Mouse (Mus musculus) liver, embryonic 11.5 days (tissue): ENCODE measurements around the gene Fbxw9. TPM values are rescaled to one million over a fixed set of nuclear protein-coding genes. Genes with fewer than 3 reads are reported as not detected.
A peak's percentile ranks its signal among the peaks of the same experiment; 100 is the strongest.

ENCODE experiments used
- ATAC-seq: fragments of 200-750 bp; cut with Nextera tagmentation; replicated peaks from 2 replicates; pipeline ENCODE4 v1.8.0; 2017; ENCODE audit warnings: moderate number of reproducible peaks, mild to moderate bottlenecking, moderate TSS enrichment, moderate library complexity; ENCODE audit not compliant: low FRiP score
- DNase-seq: peaks from one replicate; pipeline ENCODE4 v3.0.0-alpha.2; 2017; ENCODE audit warnings: low spot score
- H3K27ac ChIP-seq: fragments of 300-500 bp; sonication (generic); 2 replicates; pipeline ENCODE4 v1.5.1; 2014; ENCODE audit warnings: mild to moderate bottlenecking, low read depth, low read length, control low read depth
- H3K27me3 ChIP-seq: fragments of 300-500 bp; sonication (generic); replicated peaks from 2 replicates; pipeline ENCODE4 v1.6.1; 2014; ENCODE audit warnings: low read length, mixed read lengths; ENCODE audit not compliant: control insufficient read depth, insufficient read depth
- H3K36me3 ChIP-seq: fragments of 300-500 bp; sonication (generic); 2 replicates; pipeline ENCODE4 v1.6.1; 2014; ENCODE audit warnings: mild to moderate bottlenecking, low read length, moderate library complexity, mixed read lengths; ENCODE audit not compliant: control insufficient read depth, insufficient read depth
- H3K4me1 ChIP-seq: fragments of 300-500 bp; sonication (generic); replicated peaks from 2 replicates; pipeline ENCODE4 v1.6.1; 2014; ENCODE audit warnings: low read length, mixed read lengths; ENCODE audit not compliant: control insufficient read depth, insufficient read depth
- H3K4me2 ChIP-seq: fragments of 300-500 bp; sonication (generic); 2 replicates; pipeline ENCODE4 v1.6.1; 2014; ENCODE audit warnings: mild to moderate bottlenecking, control low read depth, moderate library complexity
- H3K4me3 ChIP-seq: fragments of 300-500 bp; sonication (generic); 2 replicates; pipeline ENCODE4 v1.5.1; 2014; ENCODE audit warnings: low read depth, low read length, control low read depth
- H3K9ac ChIP-seq: fragments of 300-500 bp; sonication (generic); 2 replicates; pipeline ENCODE4 v1.6.1; 2014; ENCODE audit warnings: low read depth, low read length, control low read depth
- H3K9me3 ChIP-seq: fragments of 300-500 bp; sonication (generic); 2 replicates; pipeline ENCODE4 v1.6.1; 2016; ENCODE audit warnings: low read length, inconsistent platforms, mixed read lengths; ENCODE audit not compliant: control insufficient read depth
- WGBS: fragments of 180-500 bp; shearing (Covaris S2); extraction: QIAGEN DNeasy Blood & Tissue Kit; methylation state at CpG from one replicate; pipeline ENCODE4 v1.1.7; 2014; 5-methylcytosine and 5-hydroxymethylcytosine counted together
- polyA plus RNA-seq: library from polyadenylated mRNA; unstranded; fragments of >200 nt; fragmentation: Nextera tagmentation; extraction: Ambion mirVana; gene quantifications from 2 replicates; pipeline ENCODE4 v1.2.1, GENCODE M21; 2014

Fbxw9 gene
- polyA plus RNA-seq, 1 experiment from 2014 or later: 17.4 TPM

DNA sequence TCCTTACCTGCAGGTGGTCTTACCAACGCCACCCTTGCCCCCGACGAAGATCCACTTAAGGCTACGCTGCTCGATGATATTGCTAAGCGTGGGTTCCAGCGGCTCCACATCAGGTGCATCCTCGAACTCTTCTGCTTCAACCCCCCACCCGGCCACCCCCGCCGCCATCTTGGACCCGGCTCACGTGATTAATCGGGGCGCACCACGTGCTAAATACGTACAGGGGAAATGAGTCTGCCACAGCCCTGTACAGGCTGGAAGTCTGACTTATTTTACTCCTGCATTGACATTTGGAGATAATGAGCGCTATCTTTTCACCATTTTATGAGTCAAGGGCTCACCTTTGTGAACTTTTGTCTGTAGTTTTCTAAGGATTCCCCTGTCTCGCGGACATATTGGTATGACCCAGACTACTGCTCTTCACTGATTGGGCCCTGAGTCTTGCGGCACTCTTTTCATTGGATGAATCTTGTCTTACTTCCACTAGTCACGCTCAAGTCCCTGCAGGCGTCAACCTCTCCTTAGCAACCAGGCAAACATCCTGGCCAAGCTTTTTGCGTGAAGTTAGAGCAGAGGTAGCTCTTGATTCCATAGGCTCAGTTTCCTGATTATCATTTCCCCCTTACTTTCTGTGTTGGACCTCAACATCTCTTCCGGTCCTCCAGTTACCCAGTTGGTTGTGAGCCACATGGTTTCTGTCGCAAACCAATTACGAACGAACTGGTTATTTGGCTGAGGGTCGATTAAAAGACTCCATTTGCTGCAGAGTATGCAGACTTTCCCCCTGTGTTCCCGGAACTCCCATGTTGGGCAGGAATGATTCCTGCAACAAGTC lies 34.5 kb upstream of the Fbxw9 start, which contains the start of gene Asna1:
Gene Asna1 (minus strand): TSS at position 184 of the 835 bp plus-strand sequence.
- H3K4me2 ChIP-seq: peak within 1 kb of the TSS; percentile 92
- H3K36me3 ChIP-seq: peaks cover 37% of the 10 kb centered on the region
- ATAC-seq (peak; percentile 84), DNase-seq (peak; percentile 79)
- H3K4me3 ChIP-seq: peak within 1 kb of the TSS; percentile 100
- H3K27ac ChIP-seq: peak within 1 kb of the TSS; percentile 94
- H3K9ac ChIP-seq: peak within 1 kb of the TSS; percentile 84
- H3K9me3 ChIP-seq: no peaks in the 10 kb centered on the region
- no peaks in the 10 kb centered on the region for H3K27me3 ChIP-seq
- 4% methylated on average over 30 of the region's 30 CpGs for WGBS
- peaks cover 35% of the 10 kb centered on the region for H3K4me1 ChIP-seq

DNA sequence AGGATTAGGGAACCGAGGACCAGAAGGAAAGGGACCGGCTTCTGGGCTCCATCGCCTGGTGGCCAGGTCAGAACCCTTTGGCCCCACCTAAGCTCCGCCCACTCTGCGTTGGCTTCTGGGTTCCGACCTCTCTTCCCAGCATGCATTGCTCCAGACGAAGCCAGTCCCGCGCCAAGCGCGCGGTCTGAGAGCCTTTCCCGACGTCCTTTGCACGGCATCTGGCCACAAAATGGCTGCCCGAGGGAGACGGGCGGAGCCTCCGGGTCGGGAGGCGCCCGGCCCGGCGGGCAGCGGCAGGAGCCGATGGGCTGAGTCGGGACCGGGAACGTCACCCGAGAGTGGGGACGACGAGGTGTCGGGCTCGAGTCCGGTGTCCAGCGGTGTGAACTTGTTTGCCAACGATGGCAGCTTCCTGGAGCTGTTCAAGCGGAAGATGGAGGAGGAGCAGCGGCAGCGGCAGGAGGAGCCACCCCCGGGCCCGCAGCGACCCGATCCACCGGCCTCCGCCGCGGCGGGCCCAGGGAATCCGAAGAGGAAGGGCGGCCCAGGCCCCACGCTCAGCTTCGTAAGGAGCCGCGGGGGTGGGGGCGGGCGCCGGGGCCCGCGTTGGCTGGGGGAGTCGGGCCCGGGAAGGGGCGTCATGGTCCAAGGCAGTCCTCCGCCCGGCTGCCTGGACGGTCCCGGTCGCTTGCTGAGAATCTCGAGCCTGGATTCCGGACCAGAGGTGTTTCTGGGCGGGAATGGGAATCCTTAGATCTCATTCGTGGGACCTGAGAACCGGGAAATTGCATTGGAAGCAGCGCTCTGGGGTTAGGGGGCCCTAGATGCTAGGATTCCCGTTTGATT lies 33.0 kb upstream of the Fbxw9 start, which contains the start of gene Trir:
Gene Trir (plus strand): TSS at position 154 of the 846 bp plus-strand sequence.
- under 1% methylated on average over 72 of the region's 75 CpGs for WGBS
- H3K9ac ChIP-seq: peak within 1 kb of the TSS; percentile 99
- peak within 1 kb of the TSS; percentile 94 for H3K27ac ChIP-seq
- peak; percentile 93 for DNase-seq
- peaks cover 37% of the 10 kb centered on the region for H3K36me3 ChIP-seq
- H3K9me3 ChIP-seq: no peaks in the 10 kb centered on the region
- peaks cover 35% of the 10 kb centered on the region for H3K4me1 ChIP-seq
- H3K4me2 ChIP-seq: peak within 1 kb of the TSS; percentile 92
- H3K4me3 ChIP-seq: peak within 1 kb of the TSS; percentile 100
- peak; percentile 83 for ATAC-seq
- no peaks in the 10 kb centered on the region for H3K27me3 ChIP-seq

DNA sequence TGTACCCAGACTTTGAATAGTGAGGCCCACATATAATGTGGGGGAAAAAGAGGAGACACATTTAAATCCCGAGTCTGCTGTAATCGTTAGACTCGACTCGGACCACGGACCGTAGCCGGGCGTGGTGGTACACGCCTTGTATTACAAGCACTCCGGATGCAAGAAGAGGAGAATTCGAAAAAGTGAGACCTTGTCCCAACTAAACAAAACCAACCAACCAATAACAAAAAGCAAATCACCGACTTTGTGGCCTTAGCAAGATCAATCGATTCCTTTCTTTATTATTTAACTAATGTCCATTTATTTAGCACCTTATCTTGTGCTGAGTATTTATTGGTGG lies 32.4 kb upstream of the Fbxw9 start:
- H3K4me2 ChIP-seq: peak overlapping the region; percentile 92
- peak overlapping the region; percentile 100 for H3K4me3 ChIP-seq
- no peak for ATAC-seq
- no peaks in the 10 kb centered on the region for H3K27me3 ChIP-seq
- peaks cover 39% of the 10 kb centered on the region for H3K36me3 ChIP-seq
- 1% methylated on average over 13 of the region's 13 CpGs for WGBS
- H3K27ac ChIP-seq: peak overlapping the region; percentile 94
- peaks cover 35% of the 10 kb centered on the region for H3K4me1 ChIP-seq
- no peak for DNase-seq
- peak overlapping the region; percentile 99 for H3K9ac ChIP-seq
- H3K9me3 ChIP-seq: no peaks in the 10 kb centered on the region

DNA sequence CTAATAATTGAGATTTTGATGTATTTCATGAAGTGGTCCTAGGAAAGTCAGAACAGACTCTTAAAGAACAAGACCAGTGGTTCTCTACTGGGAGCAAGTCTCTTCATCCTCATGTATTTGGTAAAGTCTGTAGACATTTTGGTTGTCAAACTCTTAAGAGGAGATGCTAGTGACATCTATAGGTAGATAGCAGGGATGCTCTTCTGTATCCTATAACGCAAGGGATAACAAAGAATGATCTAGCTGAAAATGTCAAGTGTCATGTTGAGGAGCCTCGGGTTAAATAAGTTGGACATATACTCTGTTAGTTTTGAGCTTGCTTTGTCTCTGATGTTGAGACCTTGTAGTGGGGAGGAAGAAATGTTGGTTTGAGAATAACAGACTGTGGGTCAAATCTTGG lies 31.9 kb upstream of the Fbxw9 start:
- no peaks in the 10 kb centered on the region for H3K9me3 ChIP-seq
- H3K9ac ChIP-seq: peak overlapping the region; percentile 99
- peak overlapping the region; percentile 100 for H3K4me3 ChIP-seq
- DNase-seq (no peak), ATAC-seq (no peak)
- WGBS: 32% methylated on average over 2 of the region's 2 CpGs
- H3K4me1 ChIP-seq: peaks cover 35% of the 10 kb centered on the region
- H3K27ac ChIP-seq: no peak overlapping the region
- H3K27me3 ChIP-seq: no peaks in the 10 kb centered on the region
- H3K4me2 ChIP-seq: peak overlapping the region; percentile 92
- peaks cover 39% of the 10 kb centered on the region for H3K36me3 ChIP-seq

DNA sequence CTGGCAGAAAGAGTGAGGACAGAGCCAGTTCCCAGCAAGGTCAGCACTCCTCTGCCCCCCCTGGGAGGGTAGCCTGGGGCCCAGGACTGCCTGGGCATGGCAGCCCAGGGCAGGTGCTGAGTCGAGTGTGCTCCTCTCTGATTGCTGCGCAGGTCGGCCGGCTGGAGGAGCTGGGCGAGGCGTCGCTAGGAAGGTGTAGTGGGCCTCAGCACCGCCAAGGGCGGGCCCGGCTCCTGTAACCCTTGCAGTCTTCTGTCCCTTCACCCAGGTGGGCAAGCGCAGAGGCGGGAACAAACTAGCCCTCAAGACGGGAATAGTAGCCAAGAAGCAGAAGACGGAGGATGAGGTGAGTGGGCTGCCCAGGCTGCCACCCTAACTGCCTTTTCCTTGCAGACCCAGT lies 30.6 kb upstream of the Fbxw9 start:
- no peak for ATAC-seq
- H3K36me3 ChIP-seq: peaks cover 33% of the 10 kb centered on the region
- H3K4me1 ChIP-seq: peaks cover 30% of the 10 kb centered on the region
- 88% methylated on average over 14 of the region's 14 CpGs for WGBS
- no peaks in the 10 kb centered on the region for H3K9me3 ChIP-seq
- H3K27ac ChIP-seq: no peak overlapping the region
- peak overlapping the region; percentile 99; the same call in 1 of the 2 replicates for H3K9ac ChIP-seq
- H3K4me3 ChIP-seq: peak overlapping the region; percentile 100
- no peak for DNase-seq
- no peaks in the 10 kb centered on the region for H3K27me3 ChIP-seq
- H3K4me2 ChIP-seq: peak overlapping the region; percentile 92

DNA sequence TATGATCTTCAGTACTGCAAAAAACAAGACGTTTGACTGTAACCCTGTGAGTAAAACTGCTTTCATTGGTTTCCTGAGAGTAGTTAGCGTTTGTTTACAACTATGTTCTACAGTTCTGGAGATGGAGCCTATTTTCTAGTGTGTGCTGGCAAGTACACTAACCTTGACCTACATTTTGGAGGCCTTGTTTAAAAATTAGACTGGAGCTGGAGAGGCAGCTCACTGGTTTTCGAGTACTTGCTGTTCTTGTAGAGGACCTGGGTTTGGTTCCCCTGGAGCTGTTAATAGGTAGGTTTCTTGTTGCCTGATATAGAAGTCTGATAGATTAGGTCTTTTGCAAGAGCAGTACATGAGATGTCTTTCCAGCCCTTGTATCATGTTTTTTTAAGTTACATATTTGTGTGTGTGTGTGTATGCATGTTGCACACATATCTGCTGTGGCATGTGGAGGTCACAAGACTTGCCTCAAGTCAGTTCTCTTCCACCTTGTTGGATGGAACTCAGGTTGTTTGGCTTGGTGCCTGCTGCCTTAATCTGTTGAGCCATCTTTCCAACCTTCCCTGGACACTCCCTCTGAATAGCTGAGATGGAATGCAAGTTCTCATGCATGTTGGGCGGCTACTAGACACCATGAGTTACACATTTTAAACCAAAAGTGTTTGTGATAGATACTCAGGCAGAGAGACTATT lies 27.1 kb upstream of the Fbxw9 start:
- Histone ChIP-seq H3K9ac (no peak overlapping the region), H3K4me1 (peaks cover 25% of the 10 kb centered on the region), H3K4me3 (no peak overlapping the region), H3K27ac (no peak overlapping the region), H3K27me3 (no peaks in the 10 kb centered on the region), H3K9me3 (no peaks in the 10 kb centered on the region), H3K4me2 (no peak overlapping the region), H3K36me3 (peaks cover 33% of the 10 kb centered on the region)
- ATAC-seq (no peak), DNase-seq (no peak)
- 78% methylated on average over 4 of the region's 4 CpGs for WGBS

DNA sequence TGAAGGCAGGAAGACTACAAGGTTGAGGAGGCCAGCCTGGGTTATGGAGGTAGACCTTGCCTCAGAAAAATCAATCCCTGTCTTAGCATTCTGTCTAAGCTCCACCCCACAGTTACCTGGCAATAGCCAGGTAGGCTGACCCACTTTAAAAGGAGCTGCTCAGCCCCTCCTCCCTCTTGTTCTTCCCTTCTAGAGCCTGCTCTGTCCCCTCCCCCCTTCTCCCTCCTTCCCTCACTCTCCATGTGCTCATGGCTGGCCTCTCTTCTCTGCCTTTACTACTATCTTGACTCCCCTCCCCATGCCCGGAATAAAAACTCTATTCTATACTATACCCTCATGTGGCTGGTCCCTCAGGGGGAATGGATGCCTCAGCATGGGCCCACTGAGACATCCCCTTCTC lies 26.0 kb upstream of the Fbxw9 start:
- no peaks in the 10 kb centered on the region for H3K9me3 ChIP-seq
- no peak overlapping the region for H3K9ac ChIP-seq
- DNase-seq (no peak), ATAC-seq (no peak)
- H3K4me2 ChIP-seq: peak overlapping the region; percentile 96; the same call in 1 of the 2 replicates
- H3K36me3 ChIP-seq: peaks cover 33% of the 10 kb centered on the region
- no peak overlapping the region for H3K4me3 ChIP-seq
- peaks cover 14% of the 10 kb centered on the region for H3K4me1 ChIP-seq
- no peaks in the 10 kb centered on the region for H3K27me3 ChIP-seq
- 44% methylated on average over 1 of the region's 1 CpGs for WGBS
- 0 out of 2 replicates have a peak overlapping the region, but pooled peaks have one; percentile 28 for H3K27ac ChIP-seq

DNA sequence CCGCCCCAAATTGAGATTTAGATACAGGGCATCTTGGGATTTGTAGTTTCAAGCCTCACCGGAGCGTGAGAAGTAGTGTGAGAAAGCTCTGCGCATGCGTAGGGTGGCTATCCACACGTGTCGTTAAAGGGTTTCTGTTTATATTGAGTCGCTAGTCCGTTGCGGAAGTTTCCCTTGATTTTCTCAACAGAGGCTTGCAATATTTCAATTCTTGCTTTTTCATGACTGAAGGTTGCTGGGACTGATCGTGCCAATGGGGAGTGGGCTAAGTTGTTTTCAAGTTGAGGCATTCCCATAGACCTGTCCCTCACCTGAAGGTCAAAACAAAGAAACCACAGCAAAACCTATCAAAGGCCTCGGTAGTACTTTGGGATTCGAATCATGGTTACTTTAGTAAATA lies 25.1 kb upstream of the Fbxw9 start:
- H3K4me1 ChIP-seq: peaks cover 10% of the 10 kb centered on the region; the same call in 1 of the 2 replicates
- peak overlapping the region; percentile 96 for H3K4me2 ChIP-seq
- peak; percentile 71 for DNase-seq
- peaks cover 25% of the 10 kb centered on the region for H3K36me3 ChIP-seq
- H3K9ac ChIP-seq: peak overlapping the region; percentile 95
- 2% methylated on average over 13 of the region's 13 CpGs for WGBS
- H3K9me3 ChIP-seq: no peaks in the 10 kb centered on the region
- no peaks in the 10 kb centered on the region for H3K27me3 ChIP-seq
- peak overlapping the region; percentile 73 for H3K4me3 ChIP-seq
- ATAC-seq: no peak
- peak overlapping the region; percentile 97 for H3K27ac ChIP-seq
